Mouse (Mus musculus) brown adipose tissue, adult 24 weeks (tissue): ENCODE measurements around the gene Wdr83os. TPM values are rescaled to one million over a fixed set of nuclear protein-coding genes. Genes with fewer than 3 reads are reported as not detected.
"Not testable (repeated sequence)": the region's sequence is repeated elsewhere in the genome, so short reads cannot be mapped to it uniquely, and the experiment has no call there.

Experiments
- H3K27ac ChIP-seq: fragments of 200-500 bp; replicated peaks from 2 replicates; pipeline ENCODE4 v1.5.1; 2012; ENCODE audit warnings: low read depth, mild to moderate bottlenecking, low read length
- H3K4me1 ChIP-seq: fragments of 200-500 bp; 2 replicates; pipeline ENCODE4 v1.6.1; 2012; ENCODE audit warnings: low read length, mixed read lengths; ENCODE audit not compliant: control insufficient read depth, insufficient read depth, insufficient read length
- H3K4me3 ChIP-seq: fragments of 200-500 bp; 2 replicates; pipeline ENCODE4 v1.5.1; 2012; ENCODE audit warnings: low read depth, mild to moderate bottlenecking, low read length, moderate library complexity; ENCODE audit not compliant: insufficient read depth
- polyA plus RNA-seq: library from polyadenylated mRNA; stranded (reverse); fragments of >200 nt; gene quantifications from 2 replicates; pipeline ENCODE4 v1.2.4, GENCODE M21; 2012; ENCODE audit not compliant: missing spikeins, insufficient read depth, insufficient read length

Wdr83os gene
- polyA plus RNA-seq, 1 experiment, result 130 TPM

DNA sequence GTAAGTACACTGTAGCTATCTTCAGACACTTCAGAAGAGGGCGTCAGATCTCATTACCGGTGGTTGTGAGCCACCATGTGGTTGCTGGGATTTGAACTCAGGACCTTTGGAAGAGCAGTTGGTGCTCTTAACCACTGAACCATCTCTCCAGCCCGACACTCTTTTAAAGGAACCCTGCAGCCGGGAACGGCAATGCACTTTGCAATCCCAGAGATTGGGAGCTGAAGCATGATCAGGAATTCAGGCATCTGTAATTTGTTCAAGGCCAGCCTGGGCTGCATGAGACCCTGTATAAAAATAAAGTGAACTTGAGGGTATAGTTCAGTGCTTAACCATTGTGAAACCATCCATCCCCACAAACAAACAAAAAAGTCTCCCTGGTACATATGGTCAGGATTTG, 39.7 kb downstream of the Wdr83os start:
- H3K4me1 ChIP-seq, H3K4me3 ChIP-seq, H3K27ac ChIP-seq: not testable (repeated sequence)

DNA sequence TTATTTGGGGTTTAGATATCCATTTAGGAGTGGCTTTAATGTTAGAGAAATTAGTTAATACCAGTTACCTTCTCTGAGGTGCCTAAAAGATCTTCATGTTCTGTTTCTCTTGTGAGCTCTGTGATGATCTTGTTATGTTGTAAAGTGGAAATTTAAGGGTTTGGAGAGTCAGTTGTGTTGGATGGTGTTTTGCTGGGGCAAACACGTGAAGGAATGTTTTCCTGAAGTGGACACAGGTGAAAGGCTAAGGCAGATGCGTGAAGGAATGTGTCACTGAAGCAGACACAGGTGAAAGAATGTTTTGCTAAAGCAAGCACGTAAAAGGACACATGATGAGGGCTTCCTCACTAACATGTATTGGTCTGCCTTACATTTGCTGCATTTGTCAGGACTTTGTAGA, 42.5 kb downstream of the Wdr83os start, which contains the start of gene Zfp791:
Gene Zfp791, minus strand, starts transcription at position 101 of the 400 bp plus-strand sequence.
- peaks cover 2% of the 10 kb centered on the region; the same call in 1 of the 2 replicates for H3K4me1 ChIP-seq
- H3K27ac ChIP-seq, result no peak within 1 kb of the TSS
- H3K4me3 ChIP-seq, result no peak within 1 kb of the TSS

DNA sequence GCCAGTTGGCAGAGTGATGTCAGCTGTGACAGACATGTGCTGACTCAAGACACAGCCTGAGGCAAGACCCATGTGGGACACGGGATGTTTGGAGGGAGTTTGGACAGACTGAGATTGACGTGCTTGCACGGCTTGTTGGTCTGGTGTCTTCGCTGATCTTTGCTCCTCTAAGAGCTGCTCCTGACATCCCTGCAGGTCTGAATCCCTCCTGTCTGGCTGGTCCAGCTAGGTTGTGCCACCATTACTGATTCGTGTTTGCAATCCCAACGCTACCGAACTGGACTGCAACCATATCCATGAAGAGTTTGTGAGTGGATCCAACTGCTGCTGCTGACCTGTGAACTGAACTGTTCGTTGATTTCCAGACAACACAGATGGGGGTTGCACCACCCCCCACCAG, 43.2 kb downstream of the Wdr83os start:
- Histone ChIP-seq H3K4me3 (no peak overlapping the region), H3K4me1 (peaks cover 2% of the 10 kb centered on the region; the same call in 1 of the 2 replicates), H3K27ac (no peak overlapping the region)

Other genes starting within 250 kb of the Wdr83os start
- gene Gadd45gip1, start 249.2 kb upstream of the Wdr83os start, polyA plus RNA-seq, result 32.2 and 37.2 TPM in 2 replicates
- 73.3 and 79.3 TPM in 2 replicates for gene Rad23a, start 240.1 kb upstream of the Wdr83os start, polyA plus RNA-seq
- gene Calr, start 233.8 kb upstream of the Wdr83os start, polyA plus RNA-seq, result 211 and 306 TPM in 2 replicates
- gene Farsa, start 223.8 kb upstream of the Wdr83os start, polyA plus RNA-seq, result 11.3 and 14.4 TPM in 2 replicates
- 3.3 and 3.6 TPM in 2 replicates for gene Syce2, start 208.6 kb upstream of the Wdr83os start, polyA plus RNA-seq
- 53.8 and 76.8 TPM in 2 replicates for gene Gcdh, start 186.8 kb upstream of the Wdr83os start, polyA plus RNA-seq
- gene Klf1, start 178.8 kb upstream of the Wdr83os start, polyA plus RNA-seq, result not detected in 2 replicates
- gene Dnase2a, start 172.2 kb upstream of the Wdr83os start, polyA plus RNA-seq, result 4.6 and 12.9 TPM in 2 replicates
- gene Mast1, start 143.4 kb upstream of the Wdr83os start, polyA plus RNA-seq, result not detected in 2 replicates
- not detected in 2 replicates for gene Rtbdn, start 133.7 kb upstream of the Wdr83os start, polyA plus RNA-seq
- not detected in 2 replicates for gene Gm49661, start 111.3 kb upstream of the Wdr83os start, polyA plus RNA-seq
- gene Prdx2, start 111.2 kb upstream of the Wdr83os start, polyA plus RNA-seq, result 387 and 425 TPM in 2 replicates
- gene Rnaseh2a, start 111.0 kb upstream of the Wdr83os start, polyA plus RNA-seq, result 26.6 and 28.5 TPM in 2 replicates
- gene Junb, start 102.0 kb upstream of the Wdr83os start, polyA plus RNA-seq, result 15.4 and 47.7 TPM in 2 replicates
- 1.1 and 1.6 TPM in 2 replicates for gene Hook2, start 90.1 kb upstream of the Wdr83os start, polyA plus RNA-seq
- gene Best2, start 66.2 kb upstream of the Wdr83os start, polyA plus RNA-seq, result not detected in 2 replicates
- 113 and 117 TPM in 2 replicates for gene Asna1, start 55.5 kb upstream of the Wdr83os start, polyA plus RNA-seq
- 68.4 and 68.5 TPM in 2 replicates for gene Trir, start 53.9 kb upstream of the Wdr83os start, polyA plus RNA-seq
- gene Tnpo2, start 43.8 kb upstream of the Wdr83os start, polyA plus RNA-seq, result 28.4 and 33.5 TPM in 2 replicates
- gene Fbxw9, start 20.7 kb upstream of the Wdr83os start, polyA plus RNA-seq, result 3.0 and 4.1 TPM in 2 replicates
- not detected in 2 replicates for gene Gm5741, start 12.8 kb upstream of the Wdr83os start, polyA plus RNA-seq
- 19.1 and 20.0 TPM in 2 replicates for gene Dhps, start 9.0 kb upstream of the Wdr83os start, polyA plus RNA-seq
- gene Wdr83, start 566 bp downstream of the Wdr83os start, polyA plus RNA-seq, result 26.8 and 28.7 TPM in 2 replicates
- gene Man2b1, start 2.5 kb downstream of the Wdr83os start, polyA plus RNA-seq, result 17.4 and 20.8 TPM in 2 replicates
- gene Zfp791, start 42.4 kb downstream of the Wdr83os start, polyA plus RNA-seq, result 0.44 and 0.96 TPM in 2 replicates
- gene Cks1brt, start 71.2 kb downstream of the Wdr83os start, polyA plus RNA-seq, result not detected in 2 replicates
- not detected in 2 replicates for gene Olfr371, start 145.2 kb downstream of the Wdr83os start, polyA plus RNA-seq
- gene Orc6, start 218.9 kb downstream of the Wdr83os start, polyA plus RNA-seq, result 20.9 and 21.2 TPM in 2 replicates
- gene Vps35, start 219.1 kb downstream of the Wdr83os start, polyA plus RNA-seq, result 76.0 and 79.0 TPM in 2 replicates